Mouse (Mus musculus) hindbrain, embryonic 13.5 days (tissue): ENCODE data around the gene Evx2. TPM values are rescaled to one million over a fixed set of nuclear protein-coding genes. Genes with fewer than 3 reads are reported as not detected.
A peak's percentile ranks its signal among the peaks of the same experiment; 100 is the strongest.

Source experiments
- ATAC-seq: fragments of 200-750 bp; cut with Nextera tagmentation; 2 replicates; pipeline ENCODE4 v1.8.0; 2017; ENCODE audit warnings: moderate TSS enrichment; ENCODE audit not compliant: low FRiP score
- H3K27ac ChIP-seq: fragments of 300-500 bp; sonication (generic); 2 replicates; pipeline ENCODE4 v1.5.1; 2015; ENCODE audit warnings: inconsistent platforms, mild to moderate bottlenecking, moderate library complexity
- H3K27me3 ChIP-seq: fragments of 300-500 bp; sonication (generic); 2 replicates; pipeline ENCODE4 v1.6.1; 2015; ENCODE audit warnings: mild to moderate bottlenecking, inconsistent platforms
- H3K36me3 ChIP-seq: fragments of 300-500 bp; sonication (generic); 2 replicates; pipeline ENCODE4 v1.6.1; 2015; ENCODE audit warnings: mild to moderate bottlenecking, inconsistent platforms
- H3K4me1 ChIP-seq: fragments of 300-500 bp; sonication (generic); replicated peaks from 2 replicates; pipeline ENCODE4 v1.6.1; 2015; ENCODE audit warnings: inconsistent platforms
- H3K4me2 ChIP-seq: fragments of 300-500 bp; sonication (generic); 2 replicates; pipeline ENCODE4 v1.6.1; 2015; ENCODE audit warnings: inconsistent platforms, mild to moderate bottlenecking, moderate library complexity
- H3K4me3 ChIP-seq: fragments of 300-500 bp; sonication (generic); 2 replicates; pipeline ENCODE4 v1.5.1; 2015; ENCODE audit warnings: mild to moderate bottlenecking, inconsistent platforms
- H3K9ac ChIP-seq: fragments of 300-500 bp; sonication (generic); 2 replicates; pipeline ENCODE4 v1.6.1; 2015; ENCODE audit warnings: mild to moderate bottlenecking, inconsistent platforms
- H3K9me3 ChIP-seq: fragments of 300-500 bp; sonication (generic); 2 replicates; pipeline ENCODE4 v1.6.1; 2016; ENCODE audit warnings: inconsistent platforms
- WGBS: fragments of 180-500 bp; shearing (Covaris S2); methylation state at CpG from one replicate; pipeline ENCODE4 v1.1.7; 2015; 5-methylcytosine and 5-hydroxymethylcytosine counted together
- polyA plus RNA-seq: library from polyadenylated mRNA; unstranded; fragments of >200 nt; fragmentation: Nextera tagmentation; extraction: Ambion mirVana; gene quantifications from 2 replicates; pipeline ENCODE4 v1.2.1, GENCODE M21; 2015

Gene Evx2
- polyA plus RNA-seq, 1 experiment from 2014 or later: 1.3 TPM

DNA sequence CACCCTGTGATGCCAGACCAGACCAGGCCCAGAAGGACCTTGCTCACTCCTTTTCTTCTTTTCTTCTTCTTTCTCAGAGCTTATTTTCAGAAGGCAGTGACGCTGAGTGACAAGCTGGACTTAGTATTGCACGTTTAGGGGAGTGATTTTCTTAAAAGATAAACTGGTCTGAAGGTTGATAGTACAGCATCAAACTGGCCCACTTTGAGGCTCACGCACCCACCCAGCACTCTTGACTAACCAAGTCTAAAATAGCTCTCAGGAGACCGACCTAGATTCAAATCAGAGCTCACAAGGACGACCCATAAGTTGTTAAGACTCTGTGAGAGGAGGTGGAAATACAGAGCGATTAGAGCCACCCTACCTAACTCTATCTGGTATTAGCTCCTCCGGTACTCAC, 7.1 kb upstream of the Evx2 start:
- H3K27me3 ChIP-seq: peaks cover 99% of the 10 kb centered on the region
- no peak overlapping the region for H3K4me3 ChIP-seq
- H3K36me3 ChIP-seq: no peaks in the 10 kb centered on the region
- no peak overlapping the region for H3K27ac ChIP-seq
- peaks cover 11% of the 10 kb centered on the region for H3K4me1 ChIP-seq
- no peaks in the 10 kb centered on the region for H3K9me3 ChIP-seq
- no peak for ATAC-seq
- H3K9ac ChIP-seq: no peak overlapping the region
- H3K4me2 ChIP-seq: no peak overlapping the region
- WGBS: 3% methylated on average over 7 of the region's 7 CpGs

DNA sequence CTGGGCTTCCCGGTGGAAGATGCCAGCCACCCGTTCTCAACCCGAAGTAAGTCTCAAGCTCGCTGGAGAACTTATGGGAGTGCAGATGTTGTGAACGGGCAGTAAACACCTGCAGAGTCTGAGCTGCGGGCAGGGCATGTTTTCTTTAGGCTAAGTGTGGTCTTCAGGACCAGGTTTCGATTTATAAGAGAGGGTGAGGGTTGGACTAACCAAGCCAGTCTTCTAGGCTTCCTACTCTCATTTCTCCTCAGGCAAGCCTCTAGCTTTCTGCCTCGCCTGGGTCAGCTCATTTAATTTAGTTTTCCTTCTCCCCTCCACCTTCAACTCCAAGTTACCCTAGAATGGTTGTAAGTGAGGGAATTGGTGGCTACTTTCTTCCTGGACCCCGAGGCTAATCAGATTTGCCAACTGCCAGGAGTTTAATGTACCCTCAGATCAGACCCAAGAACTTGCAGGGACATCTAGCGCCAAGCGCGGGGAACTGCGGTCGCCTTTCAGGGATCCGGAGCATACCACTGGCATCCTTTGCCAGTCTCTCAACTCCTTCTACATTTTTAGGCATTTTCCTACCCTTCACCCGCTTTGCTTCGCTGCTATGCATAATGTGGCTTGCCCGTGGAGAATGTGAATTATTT, 4.1 kb upstream of the Evx2 start:
- Histone ChIP-seq H3K27me3 (peaks cover 99% of the 10 kb centered on the region), H3K4me2 (no peak overlapping the region), H3K9me3 (no peaks in the 10 kb centered on the region), H3K36me3 (no peaks in the 10 kb centered on the region), H3K9ac (no peak overlapping the region), H3K4me3 (no peak overlapping the region), H3K4me1 (peaks cover 13% of the 10 kb centered on the region), H3K27ac (no peak overlapping the region)
- WGBS: 4% methylated on average over 18 of the region's 18 CpGs
- ATAC-seq: no peak

DNA sequence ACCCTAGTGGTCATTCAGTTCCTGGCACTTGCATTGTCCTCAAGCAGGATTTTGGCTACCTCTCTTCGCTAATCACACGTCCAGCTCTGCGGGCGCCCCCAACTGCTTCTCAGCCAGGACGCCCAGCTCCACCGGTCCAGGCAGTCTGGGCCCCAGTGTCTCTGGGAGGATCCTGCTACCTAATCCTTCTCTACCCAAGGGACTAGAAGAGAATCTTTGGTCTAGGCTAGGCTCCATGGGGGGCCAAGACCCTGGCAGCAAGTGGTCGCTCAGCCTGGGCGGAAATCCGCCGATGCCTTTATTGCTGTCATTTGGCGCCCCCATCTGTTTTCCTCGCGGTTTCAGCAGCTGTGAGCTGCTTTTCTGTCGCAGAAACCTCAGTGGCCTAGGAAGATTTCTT, 2.3 kb upstream of the Evx2 start:
- no peaks in the 10 kb centered on the region for H3K36me3 ChIP-seq
- H3K4me1 ChIP-seq: peaks cover 10% of the 10 kb centered on the region
- under 1% methylated on average over 14 of the region's 14 CpGs for WGBS
- H3K4me3 ChIP-seq: peak overlapping the region; percentile 15; the same call in 1 of the 2 replicates
- ATAC-seq: peak; percentile 32; the same call in 1 of the 2 replicates
- no peaks in the 10 kb centered on the region for H3K9me3 ChIP-seq
- no peak overlapping the region for H3K9ac ChIP-seq
- H3K27me3 ChIP-seq: peaks cover 97% of the 10 kb centered on the region
- peak overlapping the region; percentile 37 for H3K4me2 ChIP-seq
- no peak overlapping the region for H3K27ac ChIP-seq

DNA sequence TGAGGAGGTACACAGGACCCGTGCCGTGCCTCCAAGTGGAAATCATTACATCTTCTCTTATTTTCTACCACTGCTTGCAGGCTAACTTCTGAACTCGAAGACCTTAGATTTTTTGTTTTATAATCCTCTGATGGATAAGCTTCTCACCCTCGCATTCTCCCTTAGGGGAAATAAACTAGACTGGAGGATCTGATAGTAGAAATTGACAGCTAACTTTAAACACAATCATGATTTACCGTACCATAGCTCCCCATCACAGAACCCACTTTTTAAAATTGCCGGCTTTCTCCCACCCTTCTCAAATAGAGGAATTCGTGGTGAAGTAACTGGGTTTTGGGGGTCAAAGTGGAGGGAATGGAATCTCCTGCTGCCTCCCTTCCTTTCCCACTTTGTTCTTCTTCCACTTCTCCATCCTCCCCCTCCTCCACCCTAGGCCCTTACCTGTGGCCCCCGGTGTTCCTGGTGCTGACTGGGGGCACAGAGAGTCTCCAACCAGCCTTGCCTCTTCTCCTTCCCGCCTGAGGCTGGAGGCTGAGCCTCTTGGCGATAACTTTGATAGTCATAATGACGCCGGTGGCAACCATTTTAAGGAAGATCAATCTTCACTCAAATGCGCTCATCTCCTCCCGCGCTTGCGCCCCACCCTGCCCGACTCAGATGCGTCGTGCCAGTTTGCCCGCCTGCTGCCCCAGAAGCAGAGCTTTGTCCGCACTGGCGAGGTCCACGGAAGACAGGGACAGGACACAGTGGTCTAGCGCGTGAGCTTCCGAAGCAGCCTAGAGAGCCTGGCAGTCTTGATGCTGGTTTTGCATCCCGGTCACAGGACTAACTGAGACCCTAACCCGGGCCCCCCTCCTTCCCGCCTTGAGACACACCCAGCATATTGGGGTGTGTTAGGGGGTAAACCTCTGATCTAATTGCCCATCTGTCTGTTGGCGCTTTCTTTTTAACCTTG, 1.3 kb upstream of the Evx2 start:
- H3K9ac ChIP-seq: peak overlapping the region; percentile 14; the same call in 1 of the 2 replicates
- no peaks in the 10 kb centered on the region for H3K36me3 ChIP-seq
- no peaks in the 10 kb centered on the region for H3K9me3 ChIP-seq
- peak overlapping the region; percentile 22 for H3K4me3 ChIP-seq
- 2% methylated on average over 30 of the region's 30 CpGs for WGBS
- peak overlapping the region; percentile 29 for H3K4me2 ChIP-seq
- H3K27me3 ChIP-seq: peaks cover 97% of the 10 kb centered on the region
- no peak overlapping the region for H3K27ac ChIP-seq
- H3K4me1 ChIP-seq: peaks cover 14% of the 10 kb centered on the region
- peak; percentile 49; the same call in 1 of the 2 replicates for ATAC-seq

DNA sequence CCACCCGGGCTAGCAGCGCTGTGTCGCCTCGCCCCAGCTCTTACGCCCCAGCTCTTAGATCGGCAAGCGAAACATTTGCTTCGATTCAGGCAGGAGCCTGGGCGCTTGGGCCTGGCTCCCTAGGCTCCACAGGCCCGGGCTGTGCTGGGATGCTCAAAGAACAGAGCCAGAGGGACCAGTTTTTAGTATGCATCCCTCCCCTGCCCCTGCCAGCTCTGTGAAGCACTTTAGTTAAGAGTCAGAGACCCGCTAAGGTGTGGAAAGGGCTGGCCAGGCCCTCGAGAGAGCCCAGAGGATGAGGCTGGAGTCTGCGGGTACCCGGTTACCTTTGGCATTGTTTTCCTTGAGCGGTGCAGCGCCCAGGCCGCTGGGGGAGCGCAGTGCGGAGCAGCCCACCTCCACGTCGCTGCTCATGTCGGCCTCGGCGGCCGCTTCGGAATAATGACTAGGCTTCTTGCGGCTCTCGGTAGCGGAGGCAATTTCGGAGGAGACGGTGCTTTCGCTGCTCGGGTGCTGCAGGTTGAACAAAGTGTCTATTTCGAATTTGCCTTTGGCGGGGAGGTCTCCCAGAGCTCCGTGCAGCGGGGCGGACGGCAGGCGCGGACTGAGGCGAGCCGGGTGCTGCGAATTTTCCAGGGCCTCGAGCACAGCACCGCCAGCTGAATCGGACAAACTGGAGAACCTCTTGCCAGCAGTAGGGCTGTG, 538 bp downstream of the Evx2 start:
- no peaks in the 10 kb centered on the region for H3K9me3 ChIP-seq
- peaks cover 18% of the 10 kb centered on the region for H3K4me1 ChIP-seq
- no peak for ATAC-seq
- H3K36me3 ChIP-seq: no peaks in the 10 kb centered on the region
- peak overlapping the region; percentile 36 for H3K4me3 ChIP-seq
- peak overlapping the region; percentile 29 for H3K4me2 ChIP-seq
- H3K27ac ChIP-seq: peak overlapping the region; percentile 81
- peaks cover 97% of the 10 kb centered on the region for H3K27me3 ChIP-seq
- peak overlapping the region; percentile 68 for H3K9ac ChIP-seq
- WGBS: under 1% methylated on average over 47 of the region's 47 CpGs

DNA sequence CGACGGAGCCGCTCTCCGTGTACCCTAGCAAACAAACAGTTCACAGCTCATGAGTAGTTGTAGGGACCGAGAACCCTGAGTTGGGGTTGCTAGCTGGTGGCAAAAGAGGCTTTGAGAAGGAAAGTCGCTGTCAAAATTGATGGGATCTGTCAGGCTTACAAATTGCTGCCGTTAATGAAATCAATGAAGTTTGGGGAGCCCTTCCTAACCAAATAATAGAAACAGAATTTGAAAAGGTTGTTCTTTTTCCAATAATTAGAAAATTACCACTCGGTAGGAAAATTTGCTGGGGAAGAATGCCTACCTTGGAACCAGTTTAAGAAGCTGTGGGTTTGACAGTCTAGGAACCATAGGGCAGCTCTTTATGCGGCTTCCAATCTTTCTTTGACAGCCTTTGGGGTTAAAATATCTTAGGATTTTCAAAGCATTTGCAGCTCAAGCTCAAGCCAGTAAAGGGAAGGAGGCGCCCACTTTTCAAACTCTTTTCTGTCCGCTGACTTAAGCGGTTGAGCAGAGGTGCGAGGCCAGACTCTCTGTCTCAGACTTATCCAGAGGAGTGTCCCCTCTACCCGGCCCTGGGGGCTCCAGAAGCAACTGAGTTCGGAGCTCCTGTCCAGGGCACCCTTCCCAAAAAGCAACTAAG, 1.2 kb downstream of the Evx2 start:
- peaks cover 18% of the 10 kb centered on the region for H3K4me1 ChIP-seq
- H3K36me3 ChIP-seq: no peaks in the 10 kb centered on the region
- peak overlapping the region; percentile 36 for H3K4me3 ChIP-seq
- H3K27ac ChIP-seq: peak overlapping the region; percentile 81
- WGBS: 1% methylated on average over 15 of the region's 15 CpGs
- peak overlapping the region; percentile 68 for H3K9ac ChIP-seq
- no peak for ATAC-seq
- H3K9me3 ChIP-seq: no peaks in the 10 kb centered on the region
- peak overlapping the region; percentile 29 for H3K4me2 ChIP-seq
- H3K27me3 ChIP-seq: peaks cover 93% of the 10 kb centered on the region

DNA sequence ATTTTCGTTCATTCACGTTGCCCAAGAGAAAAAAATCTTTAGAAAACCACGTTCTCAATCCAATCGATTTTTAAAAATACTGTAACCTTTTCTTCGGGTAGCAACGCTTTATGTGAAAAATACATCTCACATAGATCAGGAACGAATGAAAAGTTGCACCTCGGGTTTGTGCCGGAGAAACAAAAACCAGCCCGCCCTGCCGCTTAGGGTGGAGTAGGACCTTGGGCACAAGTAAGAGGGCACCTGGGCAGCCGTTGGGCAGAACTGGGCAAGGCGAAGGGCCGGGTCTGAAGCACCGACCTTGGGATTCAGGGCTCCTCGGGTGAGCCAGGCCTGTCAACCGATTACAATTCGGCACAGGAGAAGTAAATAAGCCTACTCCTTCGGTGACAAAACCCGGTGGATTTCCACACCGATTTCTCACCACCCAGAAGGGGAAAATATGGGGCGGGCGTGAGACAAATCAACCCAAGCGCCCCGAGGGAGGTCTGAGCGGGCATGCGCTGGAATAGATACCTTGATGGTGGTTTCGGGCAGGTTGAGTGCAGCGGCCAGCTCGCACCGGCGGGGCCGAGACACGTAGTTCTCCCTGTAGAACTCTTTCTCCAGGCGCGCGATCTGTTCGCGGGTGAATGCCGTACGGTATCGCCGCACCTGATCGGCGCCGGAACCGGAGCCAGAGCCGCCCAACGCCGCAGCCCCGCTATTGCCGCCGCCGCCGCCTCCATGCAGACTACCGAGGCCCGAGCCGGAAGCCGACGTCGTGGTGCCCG, 1.9 kb downstream of the Evx2 start:
- Histone ChIP-seq H3K27me3 (peaks cover 88% of the 10 kb centered on the region), H3K27ac (peak overlapping the region; percentile 81), H3K9me3 (no peaks in the 10 kb centered on the region), H3K4me1 (peaks cover 18% of the 10 kb centered on the region), H3K9ac (peak overlapping the region; percentile 68), H3K36me3 (no peaks in the 10 kb centered on the region), H3K4me2 (peak overlapping the region; percentile 29), H3K4me3 (peak overlapping the region; percentile 36)
- 3% methylated on average over 62 of the region's 62 CpGs for WGBS
- ATAC-seq: no peak

DNA sequence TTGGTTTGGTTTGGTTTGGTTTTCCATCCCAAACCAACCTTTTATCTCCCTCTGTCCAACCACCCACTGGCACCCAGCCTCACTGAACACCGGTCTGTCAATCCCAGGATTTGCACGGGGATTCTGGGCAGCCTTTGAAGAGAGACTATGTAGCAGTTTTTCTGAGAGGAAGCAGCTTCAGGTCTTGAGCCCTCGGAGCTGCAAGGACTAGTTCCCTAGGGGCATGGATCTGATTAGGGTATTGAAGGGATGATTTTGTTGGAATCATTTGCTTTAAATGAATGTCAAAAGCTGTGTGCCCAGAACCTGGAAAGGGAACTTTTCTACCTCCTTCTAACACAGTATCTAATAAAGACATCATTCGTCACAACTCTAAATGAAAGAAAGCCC, 2.7 kb downstream of the Evx2 start:
- Histone ChIP-seq H3K9ac (0 out of 2 replicates have a peak overlapping the region, but pooled peaks have one; percentile 29), H3K9me3 (no peaks in the 10 kb centered on the region), H3K4me3 (peak overlapping the region; percentile 36), H3K36me3 (no peaks in the 10 kb centered on the region), H3K27ac (peak overlapping the region; percentile 15; the same call in 1 of the 2 replicates), H3K4me1 (peaks cover 17% of the 10 kb centered on the region), H3K4me2 (peak overlapping the region; percentile 29; the same call in 1 of the 2 replicates), H3K27me3 (peaks cover 88% of the 10 kb centered on the region)
- ATAC-seq: no peak
- 0% methylated on average over 4 of the region's 4 CpGs for WGBS

DNA sequence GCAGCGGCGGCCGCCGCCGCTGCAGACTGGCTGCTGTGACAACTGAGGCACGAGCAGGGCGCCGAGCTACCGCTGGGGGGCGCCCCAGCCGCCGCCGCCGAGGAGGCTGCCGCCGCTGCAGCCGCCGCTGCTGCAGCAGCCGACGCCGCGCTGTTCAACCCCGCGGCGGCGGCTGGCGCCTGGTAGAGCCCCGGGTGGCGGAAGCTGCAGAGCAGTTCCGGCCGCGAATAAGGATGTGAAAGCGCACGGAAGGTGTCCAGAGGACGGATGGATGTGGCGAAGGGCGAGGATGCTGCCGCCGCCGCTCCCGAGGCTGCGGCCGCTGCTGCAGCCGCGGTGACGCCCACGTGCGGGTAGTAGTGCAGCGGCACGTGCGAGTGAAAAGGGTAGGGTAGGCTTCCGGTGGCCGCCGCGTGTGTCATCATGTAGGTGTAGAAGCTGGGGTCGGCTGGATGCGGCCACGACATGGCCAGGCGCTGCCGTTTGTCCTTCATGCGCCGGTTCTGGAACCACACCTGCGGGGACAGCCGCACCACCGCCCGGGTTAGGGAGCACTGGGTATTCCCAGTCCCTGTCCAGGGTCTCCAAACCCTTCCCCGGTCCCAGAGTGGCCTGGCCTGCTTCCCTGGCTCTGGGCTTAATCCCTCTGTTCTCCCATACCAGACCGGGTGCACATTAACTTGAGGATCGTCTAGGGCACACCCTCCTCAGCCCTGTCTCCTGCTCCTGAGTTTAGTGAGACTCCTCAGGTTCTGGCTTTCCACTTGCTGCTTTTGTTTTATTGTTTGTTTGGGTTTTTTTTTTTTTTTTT, 3.3 kb downstream of the Evx2 start:
- peak overlapping the region; percentile 36 for H3K4me3 ChIP-seq
- peak overlapping the region; percentile 65 for H3K9ac ChIP-seq
- peak overlapping the region; percentile 75 for H3K27ac ChIP-seq
- peaks cover 86% of the 10 kb centered on the region for H3K27me3 ChIP-seq
- ATAC-seq: no peak
- peak overlapping the region; percentile 55 for H3K4me2 ChIP-seq
- no peaks in the 10 kb centered on the region for H3K9me3 ChIP-seq
- no peaks in the 10 kb centered on the region for H3K36me3 ChIP-seq
- peaks cover 15% of the 10 kb centered on the region for H3K4me1 ChIP-seq
- under 1% methylated on average over 63 of the region's 69 CpGs for WGBS

DNA sequence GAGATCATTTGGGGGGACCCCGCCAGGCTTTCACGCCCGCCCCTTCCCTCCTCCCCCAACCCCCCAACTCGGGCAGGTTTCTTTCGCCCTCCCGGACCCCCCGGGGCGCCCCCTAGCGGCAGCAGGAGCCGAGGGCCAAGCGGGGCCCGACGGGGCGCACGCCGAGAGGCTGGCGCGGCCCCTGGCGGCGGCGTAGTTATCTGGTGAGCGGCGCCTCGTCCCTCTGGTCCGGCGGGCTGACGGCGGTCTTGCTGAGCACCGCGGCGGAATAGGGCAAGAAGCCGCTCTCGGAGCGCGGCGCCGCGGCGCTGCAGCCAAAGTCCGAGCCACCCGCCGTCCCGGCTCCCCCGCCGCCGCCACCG, 4.0 kb downstream of the Evx2 start:
- H3K27me3 ChIP-seq: peaks cover 86% of the 10 kb centered on the region

More for the DNA sequence above, 4.0 kb downstream of the Evx2 start:
- Histone ChIP-seq H3K4me1 (peaks cover 15% of the 10 kb centered on the region), H3K4me2 (peak overlapping the region; percentile 55), H3K9ac (peak overlapping the region; percentile 65), H3K4me3 (peak overlapping the region; percentile 36), H3K36me3 (no peaks in the 10 kb centered on the region), H3K9me3 (no peaks in the 10 kb centered on the region), H3K27ac (peak overlapping the region; percentile 75)
- WGBS: 2% methylated on average over 32 of the region's 47 CpGs
- no peak for ATAC-seq
